Mouse (Mus musculus) cerebellum, adult 11 months (tissue): ENCODE results near the gene Ifnar1.
A peak's percentile ranks its signal among the peaks of the same experiment; 100 is the strongest.

Source experiments
- DNase-seq: peaks from one replicate; pipeline ENCODE4 v3.0.0; 2022

Ifnar1 gene

GRCm38 (mm10) chr16:91545597-91546281, 60.7 kb downstream of the Ifnar1 start:
- DNase-seq, result no peak

DNA sequence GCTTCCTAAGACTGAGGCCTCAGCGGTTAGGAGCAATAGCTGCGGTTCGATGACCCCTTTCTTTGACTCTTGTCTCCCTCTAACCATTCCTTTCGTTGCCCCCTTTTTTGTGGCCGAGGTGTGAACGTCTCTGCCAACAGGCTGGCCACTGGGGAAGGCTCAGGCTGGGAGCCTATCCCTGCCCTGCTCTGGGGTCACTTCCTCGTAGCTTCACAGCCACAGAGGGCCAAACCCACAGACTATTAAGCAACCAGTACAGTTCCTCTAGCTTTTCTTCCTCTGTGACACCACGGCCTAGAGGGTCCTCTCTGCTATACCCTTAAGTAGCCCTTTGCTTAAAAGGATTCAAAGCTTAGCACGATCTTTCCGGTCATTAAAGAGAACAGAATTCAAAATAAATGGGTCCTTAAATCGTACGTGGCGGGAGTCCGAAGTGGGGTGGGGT, 61.4 kb downstream of the Ifnar1 start:
- DNase-seq, result no peak

DNA sequence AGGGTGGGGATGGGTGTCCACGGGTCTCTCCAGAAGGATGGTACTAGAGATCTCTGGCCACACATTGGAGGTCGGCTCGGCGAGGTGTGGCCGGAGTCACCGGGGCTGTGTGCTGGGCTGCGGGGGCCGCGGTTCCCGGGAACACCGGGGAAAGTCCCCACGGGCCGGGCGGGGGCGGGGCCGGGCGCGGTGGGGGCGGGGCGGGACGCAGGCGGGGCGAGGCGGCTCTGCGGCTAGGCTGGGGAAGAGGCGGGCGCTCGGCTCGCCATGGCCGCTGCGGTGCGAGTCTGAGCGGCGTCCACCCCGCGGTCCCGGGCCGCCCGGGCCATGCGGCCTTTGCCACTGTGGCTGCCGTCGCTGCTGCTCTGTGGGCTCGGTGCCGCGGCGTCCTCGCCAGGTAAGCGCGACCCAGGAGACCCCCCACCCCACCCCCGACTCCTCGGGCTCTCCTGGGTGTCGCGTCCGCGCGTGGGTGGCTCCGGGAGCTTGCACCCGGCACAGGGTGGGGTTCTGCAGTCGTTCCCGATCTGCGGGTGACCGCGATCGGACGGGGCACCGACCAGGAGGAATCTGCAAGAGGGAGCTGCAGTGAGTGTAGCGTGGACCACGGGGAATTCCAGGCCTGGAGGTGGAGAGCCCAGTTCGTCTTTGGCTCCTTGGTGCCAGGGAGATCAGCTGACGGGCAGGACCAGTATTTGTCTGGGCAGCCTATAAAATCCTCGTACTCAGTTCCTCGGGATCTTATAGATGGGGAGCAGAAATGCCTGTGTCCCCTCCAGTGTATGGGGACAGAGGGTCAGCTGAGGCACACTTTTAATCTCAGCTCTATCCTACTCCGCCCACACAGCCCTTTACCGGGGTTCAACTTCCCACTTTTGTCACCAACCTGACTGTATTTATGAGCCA, 62.1 kb downstream of the Ifnar1 start, which contains the start of gene Ifngr2:
TSS of gene Ifngr2 (plus strand) at position 237 of the 906 bp plus-strand sequence.
- peak; percentile 50 for DNase-seq

DNA sequence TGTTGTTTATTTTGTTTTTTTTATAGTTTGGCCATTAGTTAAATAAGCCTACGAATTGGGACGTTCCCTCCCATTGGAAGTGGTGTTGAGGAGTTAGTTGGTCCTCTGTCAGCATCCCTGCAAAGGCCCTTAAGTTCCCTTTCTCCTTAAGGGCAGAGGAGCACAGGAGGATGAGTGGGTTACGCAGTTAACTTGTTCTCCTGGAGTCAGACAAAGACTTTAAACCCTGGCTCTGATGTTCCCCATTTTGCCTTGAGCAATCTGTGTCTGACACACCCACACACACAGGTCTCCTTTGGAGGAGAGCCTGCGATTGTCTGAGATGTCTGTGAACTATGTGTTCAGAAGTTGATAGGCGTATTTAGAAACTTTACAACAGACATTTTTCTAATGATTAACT, 62.9 kb downstream of the Ifnar1 start:
- no peak for DNase-seq

- no peak for DNase-seq
These were observed 63.5 kb downstream of the Ifnar1 start for GRCm38 (mm10) chr16:91548586-91548985.

GRCm38 (mm10) chr16:91548996-91549395, 64.0 kb downstream of the Ifnar1 start:
- no peak for DNase-seq

DNA sequence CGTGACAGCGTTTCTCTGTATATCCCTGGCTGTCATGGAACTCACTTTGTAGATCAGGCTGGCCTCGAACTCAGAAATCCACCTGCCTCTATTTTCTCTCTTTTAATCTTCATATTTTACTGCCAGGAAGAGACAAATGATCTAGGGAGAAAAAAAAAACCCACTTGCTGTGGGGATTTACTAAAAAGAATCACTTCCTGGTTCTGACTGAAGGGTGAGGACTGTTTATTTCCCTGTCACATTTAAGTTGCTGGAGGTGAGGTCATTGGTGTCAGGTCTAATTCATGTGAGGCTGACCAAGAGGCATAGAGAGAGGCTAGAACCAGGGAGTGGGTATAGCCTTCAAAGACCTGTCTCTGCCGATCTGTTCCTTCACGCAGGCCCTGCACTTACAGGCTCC, 64.6 kb downstream of the Ifnar1 start:
- no peak for DNase-seq

DNA sequence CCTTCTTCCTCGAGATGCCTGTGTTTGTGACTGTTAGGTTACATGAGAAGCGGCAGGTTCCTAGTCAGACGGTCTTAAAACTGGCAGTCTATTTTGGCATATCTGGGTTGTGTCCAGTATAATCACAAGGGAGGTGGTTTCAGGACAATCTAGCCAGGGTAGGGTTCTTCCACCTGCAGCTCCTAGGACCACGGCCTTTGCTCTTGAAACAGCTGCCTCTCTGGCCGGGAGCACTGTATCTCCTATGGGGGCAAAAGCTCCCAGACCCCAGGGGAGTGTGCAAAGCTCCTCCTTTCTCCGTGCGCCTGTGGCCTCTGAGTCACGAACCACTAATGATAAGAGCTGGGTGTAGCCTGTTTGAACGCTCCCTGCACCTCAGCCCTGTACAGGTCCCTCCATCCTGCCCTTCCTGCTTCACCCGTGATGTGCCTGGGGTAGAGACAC, 66.1 kb downstream of the Ifnar1 start:
- DNase-seq, result no peak

GRCm38 (mm10) chr16:91552072-91552471, 67.0 kb downstream of the Ifnar1 start:
- no peak for DNase-seq

DNA sequence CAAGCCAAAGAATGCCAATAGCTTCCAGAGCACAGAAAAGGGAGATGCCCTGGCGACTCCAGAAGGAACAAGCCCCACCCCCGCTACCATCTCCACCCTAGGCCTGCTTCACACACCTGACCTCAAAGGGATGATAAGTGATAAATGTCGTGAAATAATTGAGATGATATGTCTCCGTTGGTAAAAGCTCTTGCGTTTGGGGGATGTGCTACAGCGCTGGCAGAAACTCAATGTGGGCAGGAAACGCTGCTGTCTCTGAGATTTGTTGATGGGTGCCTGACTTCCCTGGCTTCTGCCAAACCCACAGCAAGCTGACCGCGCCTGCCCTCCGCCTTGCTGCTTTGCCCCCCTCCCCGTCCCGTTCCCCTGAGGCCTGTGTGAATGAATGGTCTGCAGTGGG, 68.6 kb downstream of the Ifnar1 start:
- DNase-seq, result no peak

- DNase-seq, result no peak
These were observed 70.1 kb downstream of the Ifnar1 start for GRCm38 (mm10) chr16:91555017-91555605.

DNA sequence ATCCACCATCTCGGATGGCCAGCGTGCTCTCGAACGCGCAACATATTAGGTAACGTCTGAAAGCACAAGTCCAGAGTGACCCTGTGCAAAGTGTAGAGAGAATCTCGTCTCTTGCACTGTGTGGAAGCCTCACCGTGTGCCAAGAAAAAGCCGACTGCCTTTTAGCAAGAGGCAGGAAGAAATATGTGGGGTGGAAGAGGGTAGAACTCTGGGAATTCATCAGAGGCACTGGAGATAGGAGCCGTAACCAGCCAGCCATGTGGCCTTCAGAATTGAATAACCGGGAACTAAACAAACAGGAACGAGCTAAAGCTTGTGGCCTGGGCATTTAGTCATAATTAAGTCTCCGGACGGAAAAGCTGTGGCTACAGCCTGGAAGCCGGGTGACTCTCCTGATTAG, 71.6 kb downstream of the Ifnar1 start:
- no peak for DNase-seq
